Mouse (Mus musculus) cortical plate, adult 2 months (tissue): ENCODE measurements around the gene Ccdc39.

ENCODE experiments used
- CTCF ChIP-seq: fragments of 200-500 bp; IDR thresholded peaks from 2 replicates; pipeline ENCODE4 v1.5.1; 2011; ENCODE audit warnings: mild to moderate bottlenecking, control low read depth, low read length; ENCODE audit not compliant: insufficient read depth; ENCODE audit errors: extremely low read depth
- POLR2A ChIP-seq: fragments of 200-500 bp; IDR thresholded peaks from 2 replicates; pipeline ENCODE4 v1.6.1; 2011; ENCODE audit warnings: mild to moderate bottlenecking, low read length, control low read depth; ENCODE audit not compliant: insufficient read depth; ENCODE audit errors: extremely low read depth

DNA sequence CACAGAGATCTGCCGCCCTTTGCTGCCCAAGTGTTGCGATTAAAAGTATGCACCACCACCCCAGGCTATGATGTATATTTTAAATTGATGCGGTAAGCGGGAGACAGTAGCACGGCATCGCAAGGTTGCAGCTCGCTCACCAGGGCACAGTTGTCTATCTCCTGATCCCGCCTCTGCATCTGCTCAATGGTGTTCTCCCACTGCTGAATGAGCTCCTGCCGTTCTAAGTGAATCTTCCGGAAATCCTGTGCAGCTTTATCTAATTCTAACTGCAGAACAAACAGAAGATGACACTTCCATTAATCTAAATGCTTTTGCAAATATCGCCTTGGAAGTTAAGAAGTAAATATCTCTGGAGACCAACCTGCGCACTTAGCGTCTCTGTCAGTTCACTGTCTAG is 7.5 kb downstream of the Ccdc39 start:
- no peak for TF ChIP-seq CTCF
- no peak for TF ChIP-seq POLR2A
